19 mouse cellular contexts compared by ENCODE assay signal in genomic region chr9:57070262-57070661, GRCm38 (mm10). TPM values are rescaled to one million over a fixed set of nuclear protein-coding genes. Genes with fewer than 3 reads are reported as not detected.
DNase-seq lines count a peak whose midpoint lies in the region; ATAC-seq and TF ChIP-seq lines count a peak whose summit lies in the region.
"Had no signal": no experiment of that assay in that cellular context is flagged by ENCODE, and none has a peak within 500 bp of the region (broad histone marks: within the 10 kb centered on the region; RNA-seq: fewer than 3 reads in every experiment).

No protein-coding gene starts in this region.

- peaks cover 24% of the 10 kb centered on the region for H3K4me1 ChIP-seq in heart, embryonic 15.5 days (replicated peaks)
- peaks cover 22% of the 10 kb centered on the region for H3K4me1 ChIP-seq in limb, embryonic 10.5 days
- H3K4me1 ChIP-seq in liver, embryonic 14.5 days (replicated peaks; ENCODE audit: control insufficient read depth in 2 of 2, insufficient read depth in 2 of 2, low read length in 1 of 2), result peaks cover 23 to 32% of the 10 kb centered on the region in 2 experiments

- H3K9me3 ChIP-seq in heart, embryonic 15.5 days (replicated peaks), result no peaks in the 10 kb centered on the region
- no peaks in the 10 kb centered on the region for H3K9me3 ChIP-seq in limb, embryonic 10.5 days (replicated peaks)
- no peaks in the 10 kb centered on the region for H3K9me3 ChIP-seq in liver, embryonic 14.5 days (ENCODE audit: control insufficient read depth, low read length)

- no peak overlapping the region for H3K9ac ChIP-seq in heart, embryonic 15.5 days
- peak overlapping the region; percentile 94 for H3K9ac ChIP-seq in liver, embryonic 14.5 days (replicated peaks)

- H3K27ac ChIP-seq in heart, embryonic 15.5 days, result no peak overlapping the region
- H3K27ac ChIP-seq in limb, embryonic 10.5 days, result no peak overlapping the region
- H3K27ac ChIP-seq in liver, embryonic 14.5 days, result peak overlapping the region; percentile 47
- H3K27ac ChIP-seq: gastrocnemius, adult 2 months; hindbrain, postnatal 0 days had no signal

- H3K27me3 ChIP-seq in heart, embryonic 15.5 days, result no peaks in the 10 kb centered on the region
- no peaks in the 10 kb centered on the region for H3K27me3 ChIP-seq in limb, embryonic 10.5 days (ENCODE audit: low read depth, poor library complexity, severe bottlenecking)
- no peaks in the 10 kb centered on the region for H3K27me3 ChIP-seq in liver, embryonic 14.5 days (ENCODE audit: control insufficient read depth, insufficient read depth, low read length)

- no peak for TF ChIP-seq CTCF in liver, embryonic 14.5 days (IDR thresholded peaks at IDR 0.05; ENCODE audit: low read depth)

- DNase-seq in heart, postnatal 4 days, result no peak
- peak; percentile 31 for DNase-seq in c-Kit-negative CD71-positive TER-119-positive erythroid progenitor cells, embryonic 14.5 days (ENCODE audit: low read depth, low spot score)
- DNase-seq in limb, embryonic 10.5 days (ENCODE audit: low spot score), result no peak
- DNase-seq in liver, embryonic 14.5 days (ENCODE audit: low read depth in 3 of 3, low spot score in 3 of 3), result peak in 1 of 3 experiments; percentile 61
- no peak for DNase-seq in left cerebral cortex, postnatal 25 days (ENCODE audit: low spot score in 2 of 2)
- DNase-seq in left cerebral cortex, adult 8-10 months (ENCODE audit: low spot score in 2 of 2), result no peak
- no peak for DNase-seq in thymus, postnatal 36 days
- DNase-seq: cerebellum, adult 11-12 months; cerebellum, postnatal 25 days; gastrocnemius, adult 2 months; heart, adult 11 months; heart, postnatal 10 days; kidney, adult 18-20 months; kidney, postnatal 25 days; layer of hippocampus, adult 9-11 months; lung, adult 2 months; midbrain, embryonic 14.5 days had no signal

- TF ChIP-seq EP300 in liver, embryonic 14.5 days (IDR thresholded peaks at IDR 0.05; ENCODE audit: low read depth), result peak; percentile 74

- intact Hi-C loops in left cerebral cortex, postnatal 25 days (cut with DNase I), result loop anchor here (5.0 kb wide), 3 partner anchors 73 to 452 kb away; partner anchors contain the start of genes Cox5a and Imp3

- WGBS in heart, embryonic 15.5 days, result 28% methylated on average over 1 of the region's 1 CpGs
- 76% methylated on average over 1 of the region's 1 CpGs for WGBS in limb, embryonic 10.5 days
- 5% methylated on average over 1 of the region's 1 CpGs for WGBS in liver, embryonic 14.5 days (ENCODE audit: insufficient replicate concordance)

- H3K4me3 ChIP-seq in heart, embryonic 15.5 days, result no peak overlapping the region
- H3K4me3 ChIP-seq in limb, embryonic 10.5 days, result 0 out of 2 replicates have a peak overlapping the region, but pooled peaks have one; percentile 94
- peak overlapping the region in 1 of 2 experiments; percentile 92; a peak in 2 of 4 replicates for H3K4me3 ChIP-seq in liver, embryonic 14.5 days (ENCODE audit: insufficient read depth in 1 of 2, low read depth in 2 of 2, low read length in 2 of 2)

- H3K4me2 ChIP-seq in heart, embryonic 15.5 days, result 0 out of 2 replicates have a peak overlapping the region, but pooled peaks have one; percentile 93
- H3K4me2 ChIP-seq in liver, embryonic 14.5 days (ENCODE audit: low read depth), result peak overlapping the region; percentile 97

- no peaks in the 10 kb centered on the region for H3K36me3 ChIP-seq in heart, embryonic 15.5 days
- peaks cover 13% of the 10 kb centered on the region for H3K36me3 ChIP-seq in limb, embryonic 10.5 days
- no peaks in the 10 kb centered on the region for H3K36me3 ChIP-seq in liver, embryonic 14.5 days (replicated peaks; ENCODE audit: control insufficient read depth, insufficient read depth, low read depth)

- no peak for ATAC-seq in heart, embryonic 15.5 days (replicated peaks; ENCODE audit: insufficient number of reproducible peaks, insufficient read depth, low FRiP score, low read depth)
- no peak for ATAC-seq in liver, embryonic 14.5 days (ENCODE audit: insufficient read depth)
- ATAC-seq: hindbrain, postnatal 0 days had no signal

RNA-seq across cellular contexts. Expression of gene Sin3a, which starts 1.6 kb away (rescaled TPM):
- polyA plus RNA-seq in heart, embryonic 15.5 days (2015; fragmentation: Nextera tagmentation; extraction: Ambion mirVana), result 15.7 and 24.4 TPM in 2 replicates
- 10 to 100 TPM; 46.2 to 46.5 TPM for total RNA-seq in heart, postnatal 4 days (2021)
- polyA plus RNA-seq in limb, embryonic 10.5 days (2016; fragmentation: Nextera tagmentation; extraction: Ambion mirVana), result 60.5 and 62.5 TPM in 2 replicates
- polyA plus RNA-seq in liver, embryonic 14.5 days (2012; rRNA removed), result 20.5 and 21.6 TPM in 2 replicates
- 14.9 and 16.9 TPM in 2 replicates for polyA plus RNA-seq in liver, embryonic 14.5 days (2014; fragmentation: Nextera tagmentation; extraction: Ambion mirVana)
- 10 to 100 TPM; 35.2 to 44.6 TPM for total RNA-seq in left cerebral cortex, postnatal 25 days (2021)
- 10 to 100 TPM; 39.1 to 52.4 (median 45.5) TPM for total RNA-seq in left cerebral cortex, adult 8-10 months (2022)
